Mouse (Mus musculus) A20 (cell line): ENCODE data around the gene Arpp19.
A peak's percentile ranks its signal among the peaks of the same experiment; 100 is the strongest.

Experiments used
- DNase-seq: peaks from one replicate; pipeline ENCODE4 v3.0.0-alpha.2; 2011; ENCODE audit warnings: low read depth, low spot score

Gene Arpp19

DNA sequence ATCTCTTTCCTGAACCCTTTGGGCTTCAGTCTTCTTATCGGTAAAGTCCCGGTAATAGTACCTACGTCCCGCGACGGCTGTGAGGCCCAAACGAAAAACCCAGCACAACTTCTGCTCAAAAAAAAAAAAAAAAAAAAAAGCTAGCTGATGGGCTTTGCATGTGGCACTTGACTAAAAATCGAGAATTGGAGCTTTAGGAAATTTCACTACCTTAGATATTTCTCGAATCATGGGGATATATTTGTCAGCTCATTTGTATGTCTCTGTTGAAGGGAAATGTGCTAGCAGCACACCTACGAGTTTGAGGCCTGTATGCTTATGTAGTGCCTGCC lies 909 bp downstream of the Arpp19 start:
- no peak for DNase-seq

DNA sequence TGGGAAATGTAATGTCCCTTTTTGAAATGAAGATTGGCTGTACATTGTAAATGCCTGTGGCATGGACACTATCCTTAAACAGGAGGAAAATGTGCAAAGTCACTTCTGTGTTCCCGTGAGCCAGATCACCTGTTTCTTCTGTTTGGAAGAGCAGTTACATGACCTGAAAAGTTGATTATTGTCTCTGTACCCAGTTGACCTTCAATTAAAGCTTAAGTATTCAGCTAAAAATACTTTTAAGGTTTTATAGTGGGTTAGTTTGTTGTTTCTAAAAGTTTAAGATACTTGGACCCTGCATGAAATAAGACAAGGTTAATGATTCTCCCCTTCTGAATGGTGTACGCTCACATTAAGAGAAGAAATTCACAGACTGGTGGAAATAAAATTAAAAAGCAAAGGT lies 3.2 kb downstream of the Arpp19 start:
- no peak for DNase-seq

DNA sequence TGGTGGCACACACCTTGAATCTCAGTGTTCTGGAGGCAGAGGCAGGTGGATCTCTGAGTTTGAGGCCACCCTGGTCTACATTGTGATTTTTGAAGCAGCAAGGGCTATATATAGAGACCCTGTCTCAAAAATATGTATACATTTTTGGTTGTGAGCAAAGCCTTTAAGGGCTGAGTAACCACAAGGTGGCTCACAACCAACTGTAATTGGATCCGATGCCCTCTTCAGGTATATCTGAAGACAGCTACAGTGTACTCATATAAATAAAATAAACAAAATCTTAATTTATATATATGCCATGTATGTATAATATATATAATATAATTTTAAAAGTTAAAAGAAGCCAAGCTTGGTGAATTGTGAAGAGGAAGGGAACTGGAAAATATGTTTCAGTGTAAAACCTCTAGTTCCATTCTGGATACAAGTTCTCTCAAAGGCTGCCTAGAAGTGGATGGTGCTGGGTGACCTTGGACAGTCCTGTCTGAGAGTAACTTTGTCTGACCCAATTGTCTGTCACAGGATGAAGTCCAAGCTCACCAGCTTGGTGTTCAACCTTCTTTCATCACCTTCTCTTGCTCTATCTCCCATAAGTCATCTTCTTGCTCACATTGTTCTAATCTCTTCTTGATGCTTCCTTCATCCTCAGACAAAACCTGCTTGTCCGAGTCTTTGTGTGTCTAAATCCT lies 4.6 kb downstream of the Arpp19 start:
- DNase-seq, result no peak

DNA sequence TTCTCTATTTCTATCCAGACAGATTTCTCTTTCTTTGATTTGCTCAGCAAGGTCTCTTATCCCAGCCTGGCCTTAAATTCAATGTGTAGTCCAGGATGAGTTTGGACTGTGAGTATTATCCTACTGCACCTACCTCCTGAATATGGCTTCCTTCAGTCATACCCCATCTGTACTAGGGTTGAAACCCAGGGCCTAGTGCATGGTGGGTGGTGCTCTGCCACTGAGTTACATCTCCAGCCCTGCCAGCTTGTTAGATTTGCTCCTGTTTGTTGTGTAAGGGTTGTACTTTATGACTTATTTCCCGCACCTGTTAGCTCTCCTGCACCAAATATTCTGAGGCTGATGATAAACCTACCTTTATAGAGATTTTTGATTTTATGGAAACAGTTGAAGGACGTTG lies 5.8 kb downstream of the Arpp19 start:
- no peak for DNase-seq

DNA sequence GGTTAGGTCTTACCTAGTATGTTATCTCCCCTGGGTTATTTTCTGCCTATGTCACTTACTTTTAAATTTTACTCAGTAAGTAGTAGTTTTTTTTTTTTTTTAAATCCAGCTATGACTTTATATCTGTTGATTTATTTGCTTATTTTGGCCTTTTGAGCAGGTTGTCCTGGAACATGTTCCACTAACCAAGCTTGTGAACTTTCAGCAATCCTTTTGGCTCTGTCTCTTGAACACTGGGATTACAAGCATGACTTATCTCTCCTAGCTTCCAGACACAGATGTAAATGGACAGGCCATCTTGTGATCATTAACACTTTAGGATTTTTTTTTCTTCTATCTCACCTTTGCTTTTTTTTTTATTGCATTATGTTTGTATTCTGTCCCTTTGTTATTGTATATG lies 9.7 kb downstream of the Arpp19 start:
- no peak for DNase-seq

DNA sequence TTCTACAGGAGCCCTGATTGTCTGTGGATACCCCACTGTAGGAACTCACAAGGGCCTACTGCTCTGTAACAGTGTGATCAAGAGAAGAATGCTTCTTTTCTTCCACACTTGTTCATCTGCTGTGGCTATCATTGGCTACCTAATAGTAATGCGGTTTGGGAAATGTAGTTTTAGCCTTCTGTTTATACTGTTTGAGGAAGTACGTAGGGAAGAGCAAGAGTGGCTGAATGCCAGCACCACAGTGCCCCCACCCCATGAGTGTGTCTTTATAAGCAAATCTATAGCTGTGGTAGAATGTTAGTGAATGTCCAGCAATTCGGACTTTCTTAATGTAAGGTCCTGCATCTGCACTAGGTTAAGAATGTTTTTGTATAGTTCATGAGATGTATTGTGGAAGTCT lies 11.7 kb downstream of the Arpp19 start:
- DNase-seq, result no peak

DNA sequence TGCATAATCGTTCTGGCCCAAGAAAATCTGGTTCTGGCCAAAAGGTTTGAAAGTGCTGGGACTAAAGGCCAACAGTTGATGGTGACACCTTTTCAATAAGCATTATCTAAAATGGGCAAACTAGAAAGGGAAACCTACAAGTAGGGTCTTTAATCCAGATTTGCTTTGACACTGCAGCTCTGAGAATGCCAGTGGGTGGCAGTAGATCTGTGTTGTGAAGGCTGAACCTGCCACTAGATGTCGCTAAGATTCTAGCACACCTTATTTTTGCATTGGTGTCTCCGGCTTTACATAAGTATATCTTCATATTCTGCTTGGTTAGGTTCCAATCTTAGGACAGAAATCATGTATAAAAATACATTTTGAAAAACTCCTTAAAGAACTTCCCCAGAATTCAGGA lies 12.6 kb downstream of the Arpp19 start:
- DNase-seq, result peak; percentile 82

DNA sequence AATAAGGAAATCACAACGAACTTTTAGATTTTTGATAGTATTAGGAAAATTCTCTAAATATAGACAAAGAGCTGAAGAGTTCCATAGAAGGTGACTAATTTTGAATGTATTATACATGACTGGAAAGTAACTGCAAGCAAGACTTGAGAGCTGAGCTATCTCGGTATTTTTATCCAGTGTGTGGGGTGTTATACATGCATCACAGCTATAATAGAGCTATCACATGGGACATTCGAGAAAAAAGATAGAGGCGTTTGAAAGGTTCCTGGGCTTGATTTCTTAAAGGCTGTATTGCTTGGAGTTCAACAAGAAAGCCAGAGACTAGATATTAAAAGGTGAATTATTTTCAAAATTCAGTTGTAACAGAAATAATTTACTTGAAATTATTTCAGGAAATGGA lies 14.4 kb downstream of the Arpp19 start:
- no peak for DNase-seq

DNA sequence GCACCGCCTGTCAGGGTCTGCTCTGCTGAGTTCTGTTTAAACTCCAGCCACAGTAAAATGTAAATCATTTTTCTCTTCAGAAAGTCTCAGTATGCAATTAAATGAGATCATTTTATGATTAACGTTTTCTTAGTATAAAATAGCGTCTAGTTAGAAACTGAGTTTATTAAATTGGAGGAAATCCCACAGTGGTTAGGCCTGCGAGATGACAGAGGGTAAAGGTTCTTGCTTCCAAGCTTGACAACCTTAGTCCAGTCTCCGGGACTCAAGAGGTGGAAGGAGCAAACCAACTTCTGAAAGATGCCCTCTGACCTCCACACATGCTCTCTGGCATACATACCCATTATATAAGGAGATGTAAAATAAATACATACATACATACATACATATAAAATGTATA lies 17.6 kb downstream of the Arpp19 start:
- DNase-seq, result no peak

DNA sequence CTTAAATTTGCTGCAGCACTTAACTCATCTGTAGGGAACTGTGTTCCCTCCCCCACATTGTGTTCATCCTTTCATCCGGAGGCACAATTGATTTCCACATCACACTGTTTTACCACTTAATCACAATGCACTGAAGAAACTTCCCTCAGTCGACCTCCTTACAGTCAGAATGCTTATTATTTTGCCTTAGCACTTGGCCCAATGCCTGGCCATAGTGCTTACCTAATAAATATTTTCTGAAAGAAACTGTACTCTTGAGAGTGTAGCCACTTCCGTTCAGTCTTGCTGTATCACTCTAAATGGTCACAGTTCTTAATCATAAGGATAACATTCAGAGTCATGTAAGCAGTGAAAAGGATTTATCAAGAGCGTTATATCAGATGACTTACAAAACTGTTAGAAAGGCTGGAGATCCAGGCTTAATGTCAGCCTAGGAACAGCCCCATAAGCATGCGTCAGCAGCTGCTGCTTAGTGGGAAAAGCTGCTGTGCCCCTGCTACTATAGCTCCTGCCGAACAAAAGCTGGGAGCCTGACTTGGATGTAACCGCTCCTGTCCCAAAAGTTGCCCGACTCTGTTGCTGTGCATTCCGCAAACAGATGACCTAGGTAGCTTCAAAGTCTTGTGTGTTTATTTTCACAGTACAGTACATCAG lies 27.4 kb downstream of the Arpp19 start:
- DNase-seq, result no peak

DNA sequence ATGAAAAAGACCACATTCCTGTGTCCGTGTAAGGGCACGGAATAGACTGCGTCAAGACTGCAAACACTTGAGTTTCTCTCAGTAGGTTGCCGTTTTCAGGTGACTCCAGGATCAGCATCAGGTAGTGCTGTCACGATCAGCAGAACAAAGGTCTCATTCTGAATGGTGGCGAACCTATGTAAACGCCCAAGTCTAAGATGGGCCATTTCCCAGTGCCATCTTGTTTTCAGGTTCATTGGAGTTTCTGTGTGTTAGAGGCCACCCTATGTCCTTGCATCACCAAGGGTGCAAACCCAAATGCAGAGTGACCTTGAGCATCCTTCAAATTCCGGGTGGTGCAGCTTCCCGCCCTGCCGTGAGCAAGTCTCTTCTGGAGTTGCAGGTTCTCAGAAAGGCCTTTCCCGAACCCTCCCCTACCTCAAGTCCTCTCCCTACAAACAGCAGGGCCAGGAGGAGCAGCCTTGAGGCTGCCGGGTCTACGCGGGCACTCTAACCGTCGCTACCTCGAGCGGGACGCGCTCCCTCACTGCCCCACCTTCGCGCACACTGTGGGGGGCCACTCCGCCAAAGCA lies 33.1 kb downstream of the Arpp19 start, which contains the start of gene Myo5a:
Myo5a (plus strand) TSS at position 559 of the 572 bp plus-strand sequence.
- no peak for DNase-seq

DNA sequence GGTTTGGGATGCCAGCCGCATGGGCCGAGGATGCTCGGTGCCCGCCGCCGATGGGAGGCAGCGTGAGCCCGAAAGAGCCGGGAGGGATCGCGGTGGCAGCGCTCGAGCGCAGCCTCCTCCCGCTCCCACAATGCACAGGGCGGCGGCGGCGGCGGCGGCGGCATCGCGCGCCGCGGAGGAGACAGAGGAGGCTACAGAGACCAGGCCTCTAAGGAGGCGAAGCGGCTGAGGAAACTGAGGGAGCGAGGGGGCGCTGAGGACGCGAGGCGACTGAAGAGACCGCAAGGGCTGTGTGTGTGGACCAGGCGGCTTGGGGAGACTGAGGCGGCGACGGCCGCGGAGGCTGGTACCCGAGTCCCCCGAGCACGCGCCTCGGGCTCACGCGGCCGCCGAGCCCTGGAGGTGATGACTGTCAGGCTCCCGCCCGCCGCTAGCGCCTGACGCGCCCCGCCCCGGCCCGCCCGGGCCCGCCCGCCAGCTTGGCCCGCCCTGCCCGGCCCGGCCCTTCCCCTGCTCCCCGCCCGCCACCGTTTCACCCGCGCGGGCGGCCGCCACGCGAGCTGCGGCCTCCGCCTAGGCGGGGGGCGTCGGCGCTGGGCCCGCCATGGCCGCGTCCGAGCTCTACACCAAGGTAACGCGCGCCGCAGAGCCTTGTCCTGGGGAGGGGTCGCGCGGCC lies 33.8 kb downstream of the Arpp19 start:
- peak; percentile 95 for DNase-seq

DNA sequence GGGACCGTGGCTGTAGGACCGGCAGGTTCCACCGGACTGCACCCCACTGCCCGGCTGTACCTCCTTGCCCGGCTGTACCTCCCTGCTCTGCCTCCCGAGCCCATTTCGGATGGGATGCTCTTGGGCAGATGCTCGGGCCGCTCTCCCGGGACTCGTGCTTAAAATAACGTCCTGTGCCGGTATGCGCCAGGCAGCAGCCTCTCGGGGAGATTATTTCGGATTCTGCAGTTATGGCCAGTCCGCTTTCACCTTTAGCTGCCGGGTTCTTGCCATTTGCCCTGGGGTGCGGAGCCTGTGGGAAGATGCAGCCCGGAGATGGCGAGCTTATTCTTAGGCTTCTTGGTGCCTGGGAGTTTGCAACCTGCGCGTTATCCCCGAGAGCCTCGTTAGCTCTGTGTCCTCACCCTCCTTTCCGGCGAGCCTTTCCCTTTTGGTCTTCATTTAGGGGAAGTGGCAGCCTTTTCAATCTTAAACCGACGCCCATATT lies 34.3 kb downstream of the Arpp19 start:
- DNase-seq, result peak; percentile 79

DNA sequence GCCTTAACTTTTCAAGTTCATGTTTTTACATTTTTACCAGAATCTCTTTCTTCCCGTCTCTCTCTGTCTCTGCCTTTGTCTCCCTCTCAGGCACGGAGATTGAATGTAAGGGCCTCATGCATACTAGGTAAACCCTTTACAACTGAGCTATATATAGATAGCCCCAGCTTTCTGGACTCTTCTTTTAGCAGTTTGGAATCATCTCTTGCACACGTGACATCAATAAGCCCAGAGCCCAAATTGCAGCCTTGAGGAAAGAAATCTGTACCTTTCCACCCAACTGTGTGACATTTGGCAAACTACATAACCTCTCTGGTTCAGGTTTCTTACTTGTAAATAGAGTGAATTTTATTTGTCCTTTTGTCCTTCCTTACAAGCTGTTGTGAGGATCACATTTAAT lies 34.9 kb downstream of the Arpp19 start:
- DNase-seq, result no peak

DNA sequence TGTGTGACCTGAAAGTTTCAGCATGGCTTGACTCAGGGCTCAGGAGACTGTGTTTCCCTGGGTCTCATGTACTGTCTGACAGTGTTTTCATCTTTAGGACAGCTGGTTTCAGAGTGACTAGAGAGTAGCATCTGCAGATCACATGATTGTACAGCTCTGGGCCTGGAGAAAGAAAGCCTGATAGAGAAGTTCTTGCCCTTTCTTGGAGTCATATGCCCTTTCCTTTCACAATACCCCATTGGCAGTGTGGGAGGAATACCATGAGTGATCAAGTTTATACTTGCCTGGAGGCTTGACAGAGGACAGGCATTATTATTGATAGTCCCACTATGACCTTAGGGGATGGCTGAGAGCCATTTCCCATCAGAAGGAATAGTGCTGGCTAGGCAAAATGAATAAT lies 39.8 kb downstream of the Arpp19 start:
- peak; percentile 52 for DNase-seq

DNA sequence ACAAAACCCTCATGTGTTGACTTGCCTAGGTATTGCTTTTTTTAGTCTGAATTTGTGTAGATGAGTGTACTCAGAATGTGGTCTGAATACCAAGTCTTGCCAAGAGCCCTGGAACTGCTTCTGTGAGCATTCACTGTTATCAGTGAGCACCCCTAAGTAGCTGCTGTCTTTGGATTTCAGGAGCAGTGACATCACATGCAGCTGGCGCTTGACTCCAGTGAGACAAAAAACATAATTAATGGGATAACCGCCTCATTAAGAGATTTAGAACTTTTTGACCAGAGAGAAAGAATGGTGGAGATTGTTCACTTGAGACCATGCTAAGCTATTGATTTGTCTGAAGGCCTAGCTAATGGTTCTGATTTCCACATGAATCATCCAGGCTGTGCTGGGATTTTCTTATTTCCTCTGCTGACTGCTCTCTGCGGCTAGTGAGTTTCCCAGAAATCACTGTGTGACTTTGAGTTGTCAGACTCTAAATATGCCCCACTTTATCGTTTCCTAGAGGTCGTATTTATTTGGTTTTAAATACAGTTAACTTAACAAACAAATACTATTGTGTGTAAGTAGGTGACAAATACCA lies 47.9 kb downstream of the Arpp19 start:
- no peak for DNase-seq

DNA sequence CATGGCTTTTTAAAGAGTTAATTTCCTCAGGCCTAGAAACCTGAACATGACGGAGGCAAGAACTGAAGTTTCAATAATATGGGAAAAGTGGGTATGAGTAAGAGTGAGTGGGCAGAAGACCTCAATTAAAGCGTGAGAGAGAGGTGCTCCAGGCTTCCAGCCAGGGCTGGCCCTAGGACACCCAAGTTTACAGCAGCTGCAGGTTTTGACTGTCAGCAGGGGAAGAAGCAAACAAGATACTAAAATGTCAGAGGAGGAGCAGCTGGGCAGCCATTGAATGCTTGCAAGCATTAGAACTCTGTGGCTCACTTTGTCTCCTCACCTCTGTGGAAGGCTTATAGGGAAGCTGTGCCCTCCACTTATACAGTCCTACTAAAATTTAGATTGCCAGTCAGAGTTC lies 50.4 kb downstream of the Arpp19 start:
- no peak for DNase-seq

DNA sequence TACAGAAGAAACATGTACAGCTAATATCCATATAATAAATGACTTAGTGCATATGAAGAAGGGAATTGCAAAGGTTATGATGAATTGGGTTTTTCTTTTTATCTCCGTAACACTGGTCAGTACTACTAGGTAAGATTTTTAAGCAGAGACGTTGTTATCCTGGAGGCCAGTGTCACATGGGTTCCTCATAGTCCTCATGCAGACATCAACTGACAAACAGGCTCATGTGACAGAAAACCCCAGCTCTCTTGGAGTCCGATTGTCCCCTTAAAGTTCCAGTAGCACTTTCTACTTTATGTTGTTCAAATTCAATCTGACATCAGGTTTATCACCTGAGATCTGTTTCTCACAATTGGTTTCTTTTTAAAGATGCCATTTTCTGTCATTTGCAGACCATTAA lies 51.9 kb downstream of the Arpp19 start:
- peak; percentile 43 for DNase-seq

DNA sequence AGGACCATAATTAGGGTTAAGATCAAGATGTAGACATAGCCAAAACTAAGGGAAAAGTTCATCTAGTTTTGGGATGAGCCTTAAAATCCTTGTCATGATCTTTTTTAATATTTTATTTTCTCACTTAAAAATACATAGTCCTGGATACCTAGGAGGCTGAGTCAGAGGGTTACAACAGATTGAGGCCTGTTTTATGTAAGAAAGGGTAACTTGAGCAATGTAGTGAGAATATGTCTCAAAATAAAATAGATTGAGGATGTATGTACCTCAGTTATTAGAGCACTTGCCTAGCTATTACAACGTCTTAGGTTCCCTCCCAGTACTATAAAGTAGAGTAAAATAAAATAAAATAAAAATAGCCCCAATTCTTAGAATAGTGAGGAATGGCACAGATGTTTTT lies 54.7 kb downstream of the Arpp19 start:
- no peak for DNase-seq

DNA sequence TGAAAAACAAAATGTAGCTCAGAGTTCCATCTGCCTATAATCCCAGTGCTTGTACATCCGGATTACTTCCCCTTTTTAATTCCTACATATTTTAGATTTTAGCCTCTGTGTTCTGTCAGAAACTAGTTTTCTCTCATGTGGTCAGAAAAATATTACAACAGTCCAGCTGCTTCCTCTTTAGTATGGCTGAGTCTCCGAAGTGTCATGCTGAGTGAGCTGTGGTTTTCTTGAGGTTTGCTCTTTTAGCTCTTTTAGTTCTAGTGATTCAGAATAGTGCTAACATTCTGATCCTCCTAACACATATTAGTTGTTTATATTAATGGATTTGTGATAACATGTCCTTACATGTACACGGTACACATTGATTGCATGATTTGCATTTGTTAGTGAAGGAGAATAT lies 57.3 kb downstream of the Arpp19 start:
- peak; percentile 77 for DNase-seq

DNA sequence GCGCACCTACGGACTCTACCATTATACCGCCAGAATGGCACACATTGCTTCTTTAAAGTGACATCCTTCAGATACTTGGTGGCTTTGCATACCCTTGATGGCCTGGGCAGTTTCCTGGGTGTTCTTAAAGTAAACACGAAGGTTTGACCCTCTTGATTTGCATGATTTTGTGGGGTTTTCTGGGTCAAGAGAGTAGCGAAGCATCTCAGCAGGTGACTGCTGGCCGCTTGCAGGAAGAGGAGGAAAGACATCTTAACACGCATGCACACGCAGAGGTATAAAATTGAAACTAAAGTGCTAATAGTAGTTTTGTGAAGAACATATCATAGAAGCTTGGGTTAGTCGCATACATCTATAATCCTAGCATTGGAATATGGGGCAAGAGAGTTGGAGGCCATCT lies 61.5 kb downstream of the Arpp19 start:
- no peak for DNase-seq

DNA sequence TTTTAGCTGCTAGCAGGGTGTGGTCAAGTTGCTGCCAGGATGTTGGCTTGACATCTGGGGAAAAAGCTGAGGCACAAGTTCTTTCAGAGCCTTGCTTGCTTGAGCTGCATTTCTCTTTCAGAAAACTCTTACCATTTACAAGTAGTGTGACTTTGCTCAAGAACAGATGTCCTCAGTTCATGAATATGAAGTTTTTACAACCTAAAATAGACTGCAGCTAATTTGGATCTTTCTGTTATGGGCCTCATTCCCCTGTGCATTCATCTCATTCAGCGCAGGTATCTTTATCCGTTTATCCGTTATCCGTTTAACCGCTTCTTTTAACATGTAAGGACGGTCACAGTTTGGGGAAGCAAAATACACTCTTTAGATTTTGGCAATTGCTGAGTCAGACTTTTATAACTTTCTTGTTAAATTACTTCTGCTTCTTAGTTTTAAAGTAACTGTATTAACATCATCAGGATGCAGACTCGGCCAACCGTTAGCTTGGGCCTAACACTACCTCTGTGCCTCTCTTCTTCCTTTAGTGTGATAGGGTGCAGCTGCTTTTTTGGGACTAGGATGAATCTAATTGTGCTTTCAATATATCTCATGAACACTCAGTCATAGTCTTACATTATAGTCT lies 62.9 kb downstream of the Arpp19 start:
- DNase-seq, result no peak
